Mouse (Mus musculus): Measurements from ENCODE around the gene Gm20708. TPM values are rescaled to one million over a fixed set of nuclear protein-coding genes. Genes with fewer than 3 reads are reported as not detected.

Gene Gm20708
- 0.18 and 0.24 TPM in 2 replicates for polyA plus RNA-seq (2015; fragmentation: Nextera tagmentation; extraction: Ambion mirVana)

DNA sequence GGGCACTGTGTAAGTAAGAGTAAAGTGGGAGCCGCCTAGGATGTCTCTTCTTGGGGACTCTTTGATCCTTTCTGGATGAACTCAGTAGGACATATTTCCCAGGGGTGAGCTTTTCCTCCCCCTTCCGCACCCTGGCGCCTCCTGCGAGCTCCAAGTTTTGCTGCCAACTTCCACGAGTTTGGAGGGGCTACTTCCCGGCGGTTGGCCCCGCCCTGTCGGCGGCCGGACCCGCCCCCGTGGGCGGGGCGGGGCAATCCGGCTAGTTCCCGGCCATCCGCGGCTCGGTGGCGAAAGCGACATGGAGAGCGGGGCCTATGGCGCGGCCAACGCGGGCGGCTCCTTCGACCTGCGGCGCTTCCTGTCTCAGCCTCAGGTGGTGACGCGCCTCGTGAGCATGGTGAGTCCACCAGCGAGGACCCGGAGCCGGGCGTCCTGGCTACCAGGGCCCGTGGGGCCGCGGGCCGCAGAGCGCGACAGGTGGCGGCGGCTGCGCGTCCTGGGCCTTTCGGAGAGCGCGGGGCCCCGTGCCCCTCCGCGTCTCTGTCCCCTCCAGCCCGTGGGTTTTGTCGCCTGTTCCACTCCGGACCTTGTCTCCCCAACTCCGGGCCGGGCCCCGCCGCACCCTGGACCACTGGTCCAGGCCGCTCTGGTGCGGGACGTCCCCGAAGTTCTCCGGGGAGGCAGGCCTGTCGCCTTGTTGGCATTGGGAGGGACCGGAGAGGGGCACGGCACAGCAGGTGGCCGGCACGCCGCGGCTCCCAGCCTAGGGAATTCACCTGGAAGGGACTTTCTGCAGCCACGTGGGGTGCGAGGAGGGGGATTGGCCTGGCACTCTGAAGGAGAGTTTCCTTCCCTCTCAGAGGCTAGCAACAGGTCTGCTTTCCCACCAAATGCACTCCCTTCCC lies at the start of gene Gm20708, which contains the start of gene Syngr2:
TSS of gene Gm20708 (plus strand) at position 262 of the 905 bp plus-strand sequence.
TSS of gene Syngr2 (plus strand) at position 262 of the 905 bp plus-strand sequence.
- peak within 1 kb of the TSS; percentile 95 for H3K27ac ChIP-seq (replicated peaks)

DNA sequence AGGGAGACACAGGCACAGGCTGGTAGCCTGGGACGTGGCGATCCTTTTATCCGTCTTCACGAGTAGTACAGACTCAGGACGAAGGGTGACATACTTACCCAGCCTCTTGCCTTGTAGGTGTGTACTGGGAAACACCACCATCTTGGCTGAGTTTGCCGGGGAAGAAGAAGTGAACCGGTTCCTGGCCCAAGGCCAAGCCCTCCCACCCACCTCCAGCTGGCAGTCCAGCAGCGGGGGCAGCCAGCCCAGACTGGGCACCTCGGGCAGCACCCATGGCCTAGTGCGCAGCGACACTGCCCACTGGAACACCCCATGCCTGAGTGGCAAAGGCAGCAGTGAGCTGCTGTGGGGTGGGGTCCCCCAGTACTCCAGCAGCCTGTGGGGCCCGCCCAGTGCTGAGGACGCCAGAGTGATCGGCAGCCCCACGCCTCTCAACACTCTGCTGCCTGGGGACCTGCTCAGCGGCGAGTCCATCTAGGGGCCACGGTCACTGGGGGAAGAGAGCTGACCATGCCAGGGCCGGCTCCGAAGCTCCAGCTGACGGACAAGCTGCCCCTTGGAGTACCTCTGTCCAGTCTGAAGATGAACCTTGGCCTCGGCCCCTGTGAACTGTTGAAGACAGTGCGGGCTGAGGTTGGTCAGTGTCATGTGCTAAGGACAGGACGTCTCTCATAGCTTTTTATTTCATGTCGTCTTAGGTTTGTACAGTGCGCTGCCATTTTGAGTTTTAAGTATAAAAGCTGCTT lies 48.9 kb upstream of the Gm20708 start:
- Histone ChIP-seq H3K4me2 (replicated peaks; ENCODE audit: low read depth) (no peak overlapping the region), H3K4me1 (replicated peaks; ENCODE audit: control insufficient read depth, insufficient read depth) (no peaks in the 10 kb centered on the region), H3K9ac (ENCODE audit: low read length) (no peak overlapping the region), H3K27me3 (ENCODE audit: control insufficient read depth, insufficient read depth, low read length) (no peaks in the 10 kb centered on the region), H3K27ac (replicated peaks) (no peak overlapping the region), H3K36me3 (ENCODE audit: control insufficient read depth, insufficient read depth, low read length) (peaks cover 36% of the 10 kb centered on the region), H3K9me3 (ENCODE audit: control insufficient read depth, low read length) (no peaks in the 10 kb centered on the region), H3K4me3 (ENCODE audit: low read depth, low read length) (no peak overlapping the region)
- TF ChIP-seq CTCF (IDR thresholded peaks at IDR 0.05; ENCODE audit: low read depth) (no peak), EP300 (optimal IDR thresholded peaks at IDR 0.05) (no peak)
- ATAC-seq (ENCODE audit: low FRiP score, low TSS enrichment) = no peak
- WGBS = 82% methylated on average over 26 of the region's 26 CpGs
- no peak for DNase-seq (ENCODE audit: low spot score)

More for the DNA sequence above, at the start of gene Gm20708, which contains the start of gene Syngr2:
- Histone ChIP-seq H3K9me3 (ENCODE audit: control insufficient read depth, low read length) (no peaks in the 10 kb centered on the region), H3K4me3 (ENCODE audit: low read depth, low read length) (peak within 1 kb of the TSS; percentile 92), H3K4me2 (replicated peaks; ENCODE audit: low read depth) (peak within 1 kb of the TSS; percentile 95), H3K36me3 (ENCODE audit: control insufficient read depth, insufficient read depth, low read length) (0 out of 2 replicates have a peak, but pooled peaks cover 6% of the 10 kb centered on the region), H3K9ac (ENCODE audit: low read length) (peak within 1 kb of the TSS; percentile 90), H3K4me1 (replicated peaks; ENCODE audit: control insufficient read depth, insufficient read depth) (0 out of 2 replicates have a peak, but pooled peaks cover 3% of the 10 kb centered on the region), H3K27me3 (ENCODE audit: control insufficient read depth, insufficient read depth, low read length) (no peaks in the 10 kb centered on the region)
- no peak; the same call in 1 of the 2 replicates for TF ChIP-seq CTCF (IDR thresholded peaks at IDR 0.05; ENCODE audit: low read depth)
- no peak for TF ChIP-seq EP300 (optimal IDR thresholded peaks at IDR 0.05)
- DNase-seq (ENCODE audit: low spot score) (peak; percentile 86), ATAC-seq (ENCODE audit: low FRiP score, low TSS enrichment) (peak; percentile 57)
- WGBS = under 1% methylated on average over 73 of the region's 75 CpGs

DNA sequence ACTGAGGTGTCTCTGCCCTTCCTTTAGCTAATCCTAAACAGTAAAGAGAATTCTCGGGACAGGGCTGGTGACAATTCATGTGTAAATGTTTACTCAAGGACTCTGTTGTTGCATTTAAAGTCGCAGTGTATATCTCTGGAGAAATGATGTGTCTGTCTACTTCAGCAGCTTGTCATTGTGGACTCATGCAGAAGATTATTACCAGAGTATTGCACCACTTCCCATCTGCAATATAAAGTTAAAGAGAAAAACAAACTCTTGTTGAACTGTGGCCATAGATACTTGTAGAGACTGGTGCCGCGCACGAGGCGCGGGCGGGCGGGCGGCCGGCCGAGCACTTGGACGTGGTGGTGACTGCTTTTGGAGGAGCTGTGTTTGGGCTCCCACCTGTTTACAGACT lies 47.7 kb upstream of the Gm20708 start:
- Histone ChIP-seq H3K4me2 (replicated peaks; ENCODE audit: low read depth) (no peak overlapping the region), H3K27ac (replicated peaks) (no peak overlapping the region), H3K36me3 (ENCODE audit: control insufficient read depth, insufficient read depth, low read length) (peaks cover 29% of the 10 kb centered on the region), H3K4me3 (ENCODE audit: low read depth, low read length) (no peak overlapping the region), H3K9me3 (ENCODE audit: control insufficient read depth, low read length) (no peaks in the 10 kb centered on the region), H3K4me1 (replicated peaks; ENCODE audit: control insufficient read depth, insufficient read depth) (no peaks in the 10 kb centered on the region), H3K27me3 (ENCODE audit: control insufficient read depth, insufficient read depth, low read length) (no peaks in the 10 kb centered on the region), H3K9ac (ENCODE audit: low read length) (no peak overlapping the region)
- TF ChIP-seq CTCF (IDR thresholded peaks at IDR 0.05; ENCODE audit: low read depth) = no peak
- no peak for TF ChIP-seq EP300 (optimal IDR thresholded peaks at IDR 0.05)
- no peak for DNase-seq (ENCODE audit: low spot score)
- 81% methylated on average over 13 of the region's 13 CpGs for WGBS
- ATAC-seq (ENCODE audit: low FRiP score, low TSS enrichment) = no peak

DNA sequence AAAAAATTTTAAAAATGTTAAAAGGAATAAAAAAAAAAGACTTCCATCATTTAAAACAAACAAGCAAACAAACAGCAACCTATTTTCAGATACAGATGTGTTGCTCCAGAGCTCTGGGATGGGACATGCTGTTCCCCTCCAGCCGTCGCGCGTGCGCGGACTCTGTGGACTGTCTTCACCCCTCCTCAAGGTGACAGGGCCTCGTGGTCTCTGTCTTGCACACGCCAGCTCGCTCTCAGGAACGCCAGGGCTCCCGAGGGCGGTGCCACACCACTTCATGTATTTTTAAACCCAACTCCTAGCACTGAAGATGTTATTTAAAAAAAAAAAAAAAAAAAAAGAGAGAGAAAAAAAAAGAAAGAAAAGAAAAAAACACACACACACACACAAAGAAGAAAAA lies 47.2 kb upstream of the Gm20708 start:
- WGBS = 90% methylated on average over 12 of the region's 12 CpGs

DNA sequence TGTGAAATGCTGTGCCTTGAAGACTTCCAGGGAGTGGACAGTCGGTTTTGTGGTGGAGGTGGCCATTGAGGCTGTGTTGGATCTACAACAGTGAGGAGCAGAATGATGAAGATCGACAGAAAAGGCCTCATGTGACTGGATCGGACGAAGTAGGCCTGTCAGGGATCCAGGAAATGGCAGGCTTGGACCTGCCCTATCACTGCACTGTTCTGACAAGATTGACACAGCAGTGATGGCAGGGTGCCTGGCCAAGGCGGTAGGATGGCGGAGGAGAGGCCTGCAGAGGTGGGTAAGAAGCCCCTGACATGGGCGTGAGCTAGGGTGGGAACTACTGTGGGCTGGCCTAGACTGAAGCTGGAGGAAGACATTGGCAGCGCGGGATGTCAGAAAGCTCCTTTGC lies 45.1 kb upstream of the Gm20708 start:
- Histone ChIP-seq H3K27me3 (ENCODE audit: control insufficient read depth, insufficient read depth, low read length) (no peaks in the 10 kb centered on the region), H3K4me1 (replicated peaks; ENCODE audit: control insufficient read depth, insufficient read depth) (no peaks in the 10 kb centered on the region), H3K4me2 (replicated peaks; ENCODE audit: low read depth) (no peak overlapping the region), H3K27ac (replicated peaks) (no peak overlapping the region), H3K4me3 (ENCODE audit: low read depth, low read length) (no peak overlapping the region), H3K9ac (ENCODE audit: low read length) (no peak overlapping the region), H3K36me3 (ENCODE audit: control insufficient read depth, insufficient read depth, low read length) (peaks cover 16% of the 10 kb centered on the region; the same call in 1 of the 2 replicates), H3K9me3 (ENCODE audit: control insufficient read depth, low read length) (no peaks in the 10 kb centered on the region)
- ATAC-seq (ENCODE audit: low FRiP score, low TSS enrichment) = no peak
- no peak for DNase-seq (ENCODE audit: low spot score)
- 72% methylated on average over 9 of the region's 9 CpGs for WGBS
- TF ChIP-seq CTCF (IDR thresholded peaks at IDR 0.05; ENCODE audit: low read depth) (no peak), EP300 (optimal IDR thresholded peaks at IDR 0.05) (no peak)

More for the DNA sequence above, 47.2 kb upstream of the Gm20708 start:
- Histone ChIP-seq H3K9ac (ENCODE audit: low read length) (no peak overlapping the region), H3K4me2 (replicated peaks; ENCODE audit: low read depth) (no peak overlapping the region), H3K27ac (replicated peaks) (no peak overlapping the region), H3K36me3 (ENCODE audit: control insufficient read depth, insufficient read depth, low read length) (peaks cover 29% of the 10 kb centered on the region), H3K27me3 (ENCODE audit: control insufficient read depth, insufficient read depth, low read length) (no peaks in the 10 kb centered on the region), H3K4me3 (ENCODE audit: low read depth, low read length) (no peak overlapping the region), H3K4me1 (replicated peaks; ENCODE audit: control insufficient read depth, insufficient read depth) (no peaks in the 10 kb centered on the region), H3K9me3 (ENCODE audit: control insufficient read depth, low read length) (no peaks in the 10 kb centered on the region)
- ATAC-seq (ENCODE audit: low FRiP score, low TSS enrichment) (no peak), DNase-seq (ENCODE audit: low spot score) (no peak)
- TF ChIP-seq CTCF (IDR thresholded peaks at IDR 0.05; ENCODE audit: low read depth) (no peak), EP300 (optimal IDR thresholded peaks at IDR 0.05) (no peak)

Data from stomach, postnatal 0 days (tissue).